Mouse (Mus musculus) urinary bladder, postnatal 14 days (tissue): ENCODE data around the gene Apof.

Source experiments
- DNase-seq: peaks from one replicate; pipeline ENCODE4 v3.0.0; 2021; ENCODE audit warnings: low spot score

Gene Apof

GRCm38 (mm10) chr10:128298702-128299171, 30.3 kb downstream of the Apof start, which contains the start of gene Il23a:
TSS of gene Il23a (minus strand) at chr10:128298752.
- DNase-seq = no peak

DNA sequence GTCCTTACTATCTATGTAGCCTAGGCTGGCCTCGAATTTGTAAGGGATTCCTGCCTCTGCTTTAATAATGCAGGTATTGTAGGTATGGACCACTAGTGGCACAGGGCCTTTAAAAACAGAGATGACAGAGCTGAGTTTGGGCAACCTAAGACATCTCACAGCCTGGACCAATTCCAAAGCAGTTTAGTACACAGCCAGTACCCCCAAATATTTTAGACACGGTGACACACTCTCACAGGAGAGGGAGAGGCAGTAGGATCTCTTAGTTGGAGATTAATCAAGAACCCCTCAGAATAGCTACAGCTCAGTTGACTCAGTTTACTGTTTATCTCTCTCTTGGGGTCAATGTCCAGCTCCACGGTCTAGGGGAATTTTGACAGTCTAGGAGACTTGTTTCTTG, 33.9 kb downstream of the Apof start:
- DNase-seq = no peak

GRCm38 (mm10) chr10:128302785-128303125, 34.3 kb downstream of the Apof start:
- DNase-seq = no peak

DNA sequence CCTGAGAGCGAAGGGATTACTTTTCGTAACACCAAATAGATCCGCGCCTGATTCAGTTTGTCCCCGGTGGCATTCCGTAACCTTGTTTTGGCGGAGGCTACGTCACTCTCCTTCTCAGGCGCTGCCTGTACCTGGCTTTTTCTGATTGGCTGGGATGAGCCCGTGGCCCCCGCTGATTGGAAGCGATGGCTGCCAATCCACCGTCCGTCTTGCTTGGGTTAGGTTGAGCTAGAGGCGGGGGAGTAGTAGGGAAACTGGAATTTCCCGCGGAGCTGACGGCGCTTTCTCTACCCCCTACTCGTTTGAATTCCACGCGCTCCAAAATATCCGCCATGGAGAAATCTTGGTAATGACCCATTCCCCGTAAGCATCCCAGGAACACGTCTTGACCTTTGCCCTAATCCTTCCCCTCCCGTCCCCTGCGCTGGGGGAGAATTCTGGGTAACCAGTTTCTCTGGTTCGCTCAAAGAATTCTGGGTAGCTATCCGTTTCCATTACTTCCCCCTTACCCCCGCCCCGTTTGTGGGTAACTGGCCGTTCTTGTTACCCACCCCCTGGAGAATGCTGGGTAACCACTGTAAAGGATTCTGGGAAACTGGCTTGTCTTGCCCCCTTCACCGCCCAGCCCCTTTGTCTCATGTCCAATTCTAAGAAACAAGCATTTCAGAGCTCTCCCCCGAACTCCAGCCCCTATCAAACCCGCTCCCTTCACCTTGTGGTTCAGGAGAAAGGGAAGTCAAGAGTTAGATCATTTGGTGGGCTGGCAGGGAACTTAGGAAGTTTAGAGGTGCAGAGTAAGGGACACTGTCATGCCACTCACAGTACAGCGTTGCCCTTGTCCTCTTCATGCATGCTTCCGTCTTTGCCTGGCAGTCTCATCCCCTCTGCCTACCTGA, 34.9 kb downstream of the Apof start, which contains the start of gene Pan2:
TSS of gene Pan2 (plus strand) at position 210 of the 896 bp plus-strand sequence.
- DNase-seq = peak; percentile 99

- no peak for DNase-seq
Measured at GRCm38 (mm10) chr10:128309654-128310053, 41.2 kb downstream of the Apof start.

DNA sequence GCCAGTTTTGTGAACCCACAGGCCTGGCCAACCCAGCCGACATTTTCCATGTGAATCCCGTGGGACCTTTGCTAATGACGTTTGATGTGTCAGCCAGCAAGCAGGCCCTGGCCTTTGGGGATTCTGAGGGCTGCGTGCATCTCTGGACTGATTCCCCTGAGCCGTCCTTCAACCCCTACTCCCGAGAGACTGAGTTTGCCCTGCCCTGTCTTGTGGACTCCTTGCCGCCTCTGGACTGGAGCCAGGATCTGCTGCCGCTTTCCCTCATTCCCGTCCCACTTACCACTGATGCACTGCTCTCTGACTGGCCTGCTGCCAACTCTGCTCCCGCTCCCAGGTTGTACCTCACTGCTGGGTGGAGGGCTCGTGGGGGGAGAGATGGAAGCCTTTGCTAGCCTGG, 41.7 kb downstream of the Apof start:
- no peak for DNase-seq

DNA sequence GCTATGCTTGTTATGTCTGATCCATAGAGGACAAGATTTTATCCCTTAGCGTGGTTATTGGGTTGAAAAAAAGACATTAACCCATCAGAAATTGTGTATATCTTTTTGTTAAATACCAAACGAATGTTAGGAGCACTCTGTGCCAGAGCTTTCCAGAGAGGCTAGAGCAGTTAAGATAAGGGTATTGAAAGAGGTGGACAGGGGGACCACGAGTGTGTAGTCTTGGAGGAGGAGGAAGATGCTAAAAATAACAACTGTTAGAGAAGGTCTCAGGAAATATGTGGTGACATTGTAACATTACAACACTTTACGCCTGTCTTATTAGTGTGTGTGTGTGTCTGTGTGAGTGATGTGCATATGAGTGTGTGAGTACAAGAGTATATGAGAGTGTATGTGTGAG, 42.4 kb downstream of the Apof start:
- no peak for DNase-seq

DNA sequence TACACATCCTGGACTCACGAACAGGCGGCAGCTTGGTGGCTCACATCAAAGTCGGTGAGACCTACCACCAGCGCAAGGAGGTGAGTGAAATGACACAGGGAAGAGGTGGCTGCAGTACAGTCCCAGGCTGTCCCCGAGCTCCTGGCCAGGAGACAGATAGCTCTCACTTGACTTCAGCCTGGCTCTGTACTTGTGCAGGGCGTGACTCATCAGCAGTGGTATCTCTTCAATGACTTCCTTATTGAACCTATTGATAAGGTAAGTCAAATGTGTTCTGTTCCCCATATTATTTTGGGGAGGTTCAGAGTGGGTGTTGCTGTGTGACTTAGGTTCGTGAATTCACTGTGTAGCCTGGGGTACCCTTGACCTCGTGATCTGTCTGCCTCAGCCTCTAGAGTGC, 47.1 kb downstream of the Apof start:
- no peak for DNase-seq
